Mouse (Mus musculus) monocyte, adult 2 months (primary cell): ENCODE results near the gene R3hdm2.

Source experiments
- DNase-seq, 2 experiments: peaks; one replicate each; pipeline ENCODE4 v3.0.0; 2022; ENCODE audit warnings: low spot score in 2 of 2, low read depth in 1 of 2

Gene R3hdm2

GRCm38 (mm10) chr10:127490160-127491127 lies 110.3 kb downstream of the R3hdm2 start:
- DNase-seq: no peak

GRCm38 (mm10) chr10:127491128-127491512 lies 111.0 kb downstream of the R3hdm2 start:
- DNase-seq: no peak

GRCm38 (mm10) chr10:127492118-127492517 lies 112.0 kb downstream of the R3hdm2 start:
- DNase-seq: no peak

GRCm38 (mm10) chr10:127496156-127496555 lies 116.0 kb downstream of the R3hdm2 start:
- no peak for DNase-seq

- no peak for DNase-seq
These were observed 119.4 kb downstream of the R3hdm2 start for GRCm38 (mm10) chr10:127499516-127499915.

- no peak for DNase-seq
These were observed 119.9 kb downstream of the R3hdm2 start for GRCm38 (mm10) chr10:127500042-127500441.

GRCm38 (mm10) chr10:127500894-127501893 lies 121.1 kb downstream of the R3hdm2 start, which contains the start of gene Stac3:
Gene Stac3 (plus strand): TSS chr10:127501686.
- DNase-seq: no peak

- peak; percentile 43 to 61 for DNase-seq
These were observed 128.1 kb downstream of the R3hdm2 start for GRCm38 (mm10) chr10:127508239-127508638.

GRCm38 (mm10) chr10:127509051-127509836 lies 129.1 kb downstream of the R3hdm2 start:
- DNase-seq: peak; percentile 35 to 71

- DNase-seq: no peak
These were observed 129.9 kb downstream of the R3hdm2 start for GRCm38 (mm10) chr10:127509837-127510701.

- no peak for DNase-seq
These were observed 130.9 kb downstream of the R3hdm2 start for GRCm38 (mm10) chr10:127510895-127511617.

- no peak for DNase-seq
These were observed 131.6 kb downstream of the R3hdm2 start for GRCm38 (mm10) chr10:127511634-127512306.

- no peak for DNase-seq
These were observed 132.2 kb downstream of the R3hdm2 start for GRCm38 (mm10) chr10:127512307-127512666.

GRCm38 (mm10) chr10:127512813-127513212 lies 132.7 kb downstream of the R3hdm2 start:
- peak; percentile 84 to 89 for DNase-seq

- no peak for DNase-seq
These were observed 133.5 kb downstream of the R3hdm2 start for GRCm38 (mm10) chr10:127513501-127514091.

- DNase-seq: no peak
These were observed 134.1 kb downstream of the R3hdm2 start for GRCm38 (mm10) chr10:127514111-127514698.

GRCm38 (mm10) chr10:127514764-127515163 lies 134.6 kb downstream of the R3hdm2 start, which contains the start of gene Ndufa4l2:
Gene Ndufa4l2 (plus strand): TSS chr10:127514967.
- DNase-seq: no peak
